In the genomic region with DNA sequence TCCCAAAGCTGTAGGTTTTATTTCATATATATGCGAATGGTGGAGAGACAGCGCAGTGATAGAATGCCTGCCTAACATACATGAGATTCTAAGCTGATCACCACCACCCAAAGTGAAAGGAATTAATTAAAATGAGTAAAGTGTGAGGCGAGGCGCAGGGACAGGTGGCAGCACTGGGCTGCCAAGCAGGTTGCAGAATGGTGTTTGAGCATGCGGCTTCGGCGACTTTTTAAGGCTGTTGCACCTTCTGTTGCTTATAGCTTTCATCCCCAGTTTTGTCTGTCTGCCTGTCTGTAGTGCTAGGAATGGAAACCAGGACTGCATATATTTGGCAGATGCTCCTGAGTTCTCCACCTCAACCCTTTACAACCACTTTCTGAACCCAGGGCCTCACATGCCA, we compare ENCODE assay signal across 28 mouse cellular contexts. TPM values are rescaled to one million over a fixed set of nuclear protein-coding genes. Genes with fewer than 3 reads are reported as not detected.
DNase-seq lines count a peak whose midpoint lies in the region; ATAC-seq and TF ChIP-seq lines count a peak whose summit lies in the region.
"Had no signal": no experiment of that assay in that cellular context is flagged by ENCODE, and none has a peak within 500 bp of the region (broad histone marks: within the 10 kb centered on the region; RNA-seq: fewer than 3 reads in every experiment).

No protein-coding gene starts in this region.

- peak; percentile 55; the same call in 1 of the 2 replicates for TF ChIP-seq CTCF in cerebellum, adult 2 months (IDR thresholded peaks at IDR 0.05; ENCODE audit: borderline replicate concordance, insufficient read depth, low read depth, low read length)
- TF ChIP-seq CTCF in gastrocnemius, adult 2 months (IDR thresholded peaks at IDR 0.05), result no peak
- TF ChIP-seq CTCF in liver, embryonic 14.5 days (IDR thresholded peaks at IDR 0.05; ENCODE audit: low read depth), result 0 out of 2 replicates have a peak, but pooled peaks have one; percentile 6

- no peak for ATAC-seq in cerebellum, adult (ENCODE audit: insufficient number of reproducible peaks, low FRiP score, low TSS enrichment)
- no peak for ATAC-seq in liver, embryonic 14.5 days (ENCODE audit: insufficient read depth)
- ATAC-seq in liver, embryonic 11.5 days (replicated peaks; ENCODE audit: low FRiP score), result no peak
- ATAC-seq in intestine, embryonic 16.5 days, result no peak
- ATAC-seq: hindbrain, embryonic 16.5 days; midbrain, embryonic 16.5 days; Patski had no signal

- DNase-seq in cerebellum, adult 2 months, result peak in 1 of 2 experiments; percentile 49
- DNase-seq in gastrocnemius, adult 2 months, result peak; percentile 7
- DNase-seq in gastrocnemius, postnatal 14 days, result no peak
- no peak for DNase-seq in liver, embryonic 14.5 days (ENCODE audit: low read depth in 3 of 3, low spot score in 3 of 3)
- DNase-seq in liver, embryonic 11.5 days (ENCODE audit: low spot score), result no peak
- no peak for DNase-seq in kidney, postnatal 36 days
- DNase-seq: cerebellum, postnatal 10 days; gastrocnemius, postnatal 10 days; heart, adult 11 months; kidney, adult 18-20 months; layer of hippocampus, postnatal 36 days; right cerebral cortex, adult 18-20 months; right cerebral cortex, postnatal 4 days; thymus, adult 18-20 months; thymus, postnatal 36 days had no signal

- no peak overlapping the region for H3K4me3 ChIP-seq in cerebellum, adult 2 months (replicated peaks; ENCODE audit: insufficient read depth, low read depth, low read length)
- no peak overlapping the region for H3K4me3 ChIP-seq in gastrocnemius, adult 2 months
- H3K4me3 ChIP-seq in liver, embryonic 14.5 days (ENCODE audit: insufficient read depth in 1 of 2, low read depth in 2 of 2, low read length in 2 of 2), result no peak overlapping the region
- H3K4me3 ChIP-seq in liver, embryonic 11.5 days (ENCODE audit: low read depth, low read length), result no peak overlapping the region
- H3K4me3 ChIP-seq in intestine, embryonic 16.5 days (ENCODE audit: low read length), result no peak overlapping the region
- H3K4me3 ChIP-seq: limb, embryonic 15.5 days; midbrain, embryonic 10.5 days; myocyte; neural tube, embryonic 13.5 days; stomach, embryonic 15.5 days had no signal

- no peak for TF ChIP-seq EP300 in liver, embryonic 14.5 days (IDR thresholded peaks at IDR 0.05; ENCODE audit: low read depth)

- TF ChIP-seq POLR2A in cerebellum, adult 2 months (IDR thresholded peaks at IDR 0.05; ENCODE audit: borderline replicate concordance, insufficient read depth, low read length), result no peak

- H3K36me3 ChIP-seq in liver, embryonic 14.5 days (replicated peaks; ENCODE audit: control insufficient read depth, insufficient read depth, low read depth), result no peaks in the 10 kb centered on the region
- H3K36me3 ChIP-seq in liver, embryonic 11.5 days (ENCODE audit: control insufficient read depth, insufficient read depth, low read length), result no peaks in the 10 kb centered on the region
- no peaks in the 10 kb centered on the region for H3K36me3 ChIP-seq in intestine, embryonic 16.5 days (ENCODE audit: control insufficient read depth, insufficient read depth, low read length)
- H3K36me3 ChIP-seq: G1E; limb, embryonic 15.5 days; midbrain, embryonic 10.5 days; neural tube, embryonic 13.5 days; stomach, embryonic 15.5 days had no signal

- no peaks in the 10 kb centered on the region for H3K9me3 ChIP-seq in liver, embryonic 14.5 days (ENCODE audit: control insufficient read depth, low read length)
- H3K9me3 ChIP-seq in liver, embryonic 11.5 days (ENCODE audit: control insufficient read depth, low read length), result no peaks in the 10 kb centered on the region
- no peaks in the 10 kb centered on the region for H3K9me3 ChIP-seq in intestine, embryonic 16.5 days (ENCODE audit: control insufficient read depth, low read length)
- H3K9me3 ChIP-seq: G1E; limb, embryonic 15.5 days; midbrain, embryonic 10.5 days; neural tube, embryonic 13.5 days; stomach, embryonic 15.5 days had no signal

- no peak overlapping the region for H3K27ac ChIP-seq in cerebellum, adult 2 months (ENCODE audit: insufficient read depth, low read length)
- H3K27ac ChIP-seq in gastrocnemius, adult 2 months, result no peak overlapping the region
- H3K27ac ChIP-seq in liver, embryonic 14.5 days, result no peak overlapping the region
- H3K27ac ChIP-seq in liver, embryonic 11.5 days (ENCODE audit: low read depth, low read length), result no peak overlapping the region
- 0 out of 2 replicates have a peak overlapping the region, but pooled peaks have one; percentile 38 for H3K27ac ChIP-seq in intestine, embryonic 16.5 days (ENCODE audit: low read length)
- H3K27ac ChIP-seq: limb, embryonic 15.5 days; midbrain, embryonic 10.5 days; neural tube, embryonic 13.5 days had no signal

- H3K4me2 ChIP-seq in liver, embryonic 14.5 days (ENCODE audit: low read depth), result no peak overlapping the region
- H3K4me2 ChIP-seq in liver, embryonic 11.5 days, result no peak overlapping the region
- no peak overlapping the region for H3K4me2 ChIP-seq in intestine, embryonic 16.5 days (ENCODE audit: low read depth, low read length)
- H3K4me2 ChIP-seq: heart, embryonic 11.5 days; limb, embryonic 15.5 days; neural tube, embryonic 13.5 days; stomach, embryonic 15.5 days had no signal

- intact Hi-C loops in gastrocnemius, adult 2 months (cut with DNase I), result no loop called here
- intact Hi-C loops in gastrocnemius, postnatal 14 days (cut with DNase I; ENCODE audit: low total_unique reads), result no loop called here

- no peaks in the 10 kb centered on the region for H3K27me3 ChIP-seq in cerebellum, adult 2 months (ENCODE audit: control insufficient read depth, insufficient read depth, low read length)
- H3K27me3 ChIP-seq in liver, embryonic 14.5 days (ENCODE audit: control insufficient read depth, insufficient read depth, low read length), result no peaks in the 10 kb centered on the region
- H3K27me3 ChIP-seq in liver, embryonic 11.5 days (replicated peaks; ENCODE audit: control insufficient read depth, insufficient read depth, low read length), result no peaks in the 10 kb centered on the region
- H3K27me3 ChIP-seq in intestine, embryonic 16.5 days (replicated peaks; ENCODE audit: control insufficient read depth, insufficient read depth, low read length), result no peaks in the 10 kb centered on the region
- H3K27me3 ChIP-seq: CH12.LX; limb, embryonic 15.5 days; neural tube, embryonic 13.5 days; Patski; stomach, embryonic 15.5 days had no signal

- no peak overlapping the region for H3K9ac ChIP-seq in liver, embryonic 14.5 days (replicated peaks)
- no peak overlapping the region for H3K9ac ChIP-seq in liver, embryonic 11.5 days (ENCODE audit: low read depth, low read length)
- no peak overlapping the region for H3K9ac ChIP-seq in intestine, embryonic 16.5 days (ENCODE audit: low read depth, low read length)
- H3K9ac ChIP-seq: limb, embryonic 15.5 days; neural tube, embryonic 13.5 days; stomach, embryonic 15.5 days had no signal

- H3K4me1 ChIP-seq in cerebellum, adult 2 months (ENCODE audit: control insufficient read depth, insufficient read depth, low read length), result peaks cover 16% of the 10 kb centered on the region; the same call in 1 of the 2 replicates
- H3K4me1 ChIP-seq in liver, embryonic 14.5 days (replicated peaks; ENCODE audit: control insufficient read depth in 2 of 2, insufficient read depth in 2 of 2, low read length in 1 of 2), result peaks cover 5 to 15% of the 10 kb centered on the region in 2 experiments
- H3K4me1 ChIP-seq in liver, embryonic 11.5 days (replicated peaks; ENCODE audit: control insufficient read depth, insufficient read depth, low read length), result peaks cover 13% of the 10 kb centered on the region
- H3K4me1 ChIP-seq in intestine, embryonic 16.5 days (ENCODE audit: control insufficient read depth, insufficient read depth, low read length), result peaks cover 18% of the 10 kb centered on the region
- H3K4me1 ChIP-seq: limb, embryonic 15.5 days; neural tube, embryonic 13.5 days had no signal

- WGBS in cerebellum, adult 2 months, result 39% methylated on average over 7 of the region's 7 CpGs
- WGBS in liver, embryonic 14.5 days (ENCODE audit: insufficient replicate concordance), result 82% methylated on average over 7 of the region's 7 CpGs
- WGBS in liver, embryonic 11.5 days, result 89% methylated on average over 7 of the region's 7 CpGs
- WGBS in intestine, embryonic 16.5 days, result 92% methylated on average over 7 of the region's 7 CpGs

RNA-seq across cellular contexts. Expression of gene Kctd21, which starts 7.5 kb away (rescaled TPM):
- polyA plus RNA-seq in cerebellum, adult 2 months (2012; rRNA removed), result 18.4 and 18.9 TPM in 2 replicates
- 1 to 10 TPM; 3.4 to 5.1 TPM for total RNA-seq in gastrocnemius, adult 2 months (2021)
- 1 to 10 TPM; 1.9 to 2.3 TPM for total RNA-seq in gastrocnemius, postnatal 14 days (2021)
- 0.79 and 0.80 TPM in 2 replicates for polyA plus RNA-seq in liver, embryonic 14.5 days (2012; rRNA removed)
- polyA plus RNA-seq in liver, embryonic 14.5 days (2014; fragmentation: Nextera tagmentation; extraction: Ambion mirVana), result 0.76 and 0.96 TPM in 2 replicates
- 2.2 and 2.6 TPM in 2 replicates for polyA plus RNA-seq in liver, embryonic 11.5 days (2014; fragmentation: Nextera tagmentation; extraction: Ambion mirVana)
- 4.1 and 4.4 TPM in 2 replicates for polyA plus RNA-seq in intestine, embryonic 16.5 days (2015; fragmentation: Nextera tagmentation; extraction: Ambion mirVana)

RNA-seq across cellular contexts. Expression of gene Usp35, which starts 7.8 kb away (rescaled TPM):
- polyA plus RNA-seq in cerebellum, adult 2 months (2012; rRNA removed), result 19.1 and 21.7 TPM in 2 replicates
- total RNA-seq in gastrocnemius, adult 2 months (2021), result under 1 TPM; 0.45 to 0.64 TPM
- under 1 TPM; 0.75 to 0.76 TPM for total RNA-seq in gastrocnemius, postnatal 14 days (2021)
- 0.29 and 0.36 TPM in 2 replicates for polyA plus RNA-seq in liver, embryonic 14.5 days (2012; rRNA removed)
- 0.14 and 0.18 TPM in 2 replicates for polyA plus RNA-seq in liver, embryonic 14.5 days (2014; fragmentation: Nextera tagmentation; extraction: Ambion mirVana)
- polyA plus RNA-seq in liver, embryonic 11.5 days (2014; fragmentation: Nextera tagmentation; extraction: Ambion mirVana), result 0.86 and 0.92 TPM in 2 replicates
- polyA plus RNA-seq in intestine, embryonic 16.5 days (2015; fragmentation: Nextera tagmentation; extraction: Ambion mirVana), result 0.54 and 0.60 TPM in 2 replicates

RNA-seq across cellular contexts. Expression of gene Alg8, which starts 31.8 kb away (rescaled TPM):
- 10.1 and 11.1 TPM in 2 replicates for polyA plus RNA-seq in cerebellum, adult 2 months (2012; rRNA removed)
- 1 to 10 TPM; 3.1 to 4.7 TPM for total RNA-seq in gastrocnemius, adult 2 months (2021)
- 1 to 10 TPM; 2.9 to 5.5 TPM for total RNA-seq in gastrocnemius, postnatal 14 days (2021)
- polyA plus RNA-seq in liver, embryonic 14.5 days (2012; rRNA removed), result 23.8 and 25.6 TPM in 2 replicates
- 30.5 and 33.4 TPM in 2 replicates for polyA plus RNA-seq in liver, embryonic 14.5 days (2014; fragmentation: Nextera tagmentation; extraction: Ambion mirVana)
- 66.4 and 74.2 TPM in 2 replicates for polyA plus RNA-seq in liver, embryonic 11.5 days (2014; fragmentation: Nextera tagmentation; extraction: Ambion mirVana)
- polyA plus RNA-seq in intestine, embryonic 16.5 days (2015; fragmentation: Nextera tagmentation; extraction: Ambion mirVana), result 51.3 and 55.7 TPM in 2 replicates

Comparison
In these comparisons a context has a peak if more than half of its experiments do, and no peak if none do; other contexts are left out.
1. RNA of gene Usp35, which starts 7.8 kb away (polyA plus RNA-seq): 19.1 to 21.7 TPM in cerebellum, adult 2 months; 0.86 to 0.92 TPM in liver, embryonic 11.5 days, 0.54 to 0.60 TPM in intestine, embryonic 16.5 days and 0.14 to 0.36 TPM in liver, embryonic 14.5 days; every median in the first group is over 10 times any median in the second.